Mouse (Mus musculus) cerebellum, adult (tissue): ENCODE measurements at regions not wholly inside any gene's neighbourhood (a gene's known extent, or its start where the extent isn't known, plus 50 kb on each side); places are given as distances from the start of the nearest gene placed in this dataset.

Source experiments
- ATAC-seq: cut with Nextera tagmentation; 2 replicates; pipeline ENCODE4 v1.9.2; 2017; ENCODE audit warnings: mild to moderate bottlenecking, moderate library complexity, mixed read lengths; ENCODE audit not compliant: insufficient number of reproducible peaks, low FRiP score, low TSS enrichment

GRCm38 (mm10) chr2:33989555-33990370 is 102.0 kb upstream of the Mvb12b start:
- ATAC-seq, result no peak; the same call in 1 of the 2 replicates

- 0 out of 2 replicates have a peak, but pooled peaks have one; percentile 58 for ATAC-seq
Observed at GRCm38 (mm10) chr2:33986420-33986819, 98.7 kb upstream of the Mvb12b start.

- no peak for ATAC-seq
Observed at GRCm38 (mm10) chr2:33985316-33985715, 97.6 kb upstream of the Mvb12b start.

- ATAC-seq, result no peak
Observed at GRCm38 (mm10) chr2:33983112-33983748, 95.5 kb upstream of the Mvb12b start.

- no peak for ATAC-seq
Observed at GRCm38 (mm10) chr2:33981936-33982335, 94.2 kb upstream of the Mvb12b start.

GRCm38 (mm10) chr2:33981321-33981720 is 93.6 kb upstream of the Mvb12b start:
- no peak for ATAC-seq

- ATAC-seq, result no peak
Observed at GRCm38 (mm10) chr2:33980884-33981283, 93.1 kb upstream of the Mvb12b start.

GRCm38 (mm10) chr2:33979276-33979675 is 91.5 kb upstream of the Mvb12b start:
- ATAC-seq, result no peak

- ATAC-seq, result no peak
Observed at GRCm38 (mm10) chr2:33978550-33978949, 90.8 kb upstream of the Mvb12b start.

- no peak for ATAC-seq
Observed at GRCm38 (mm10) chr2:33977576-33978352, 90.0 kb upstream of the Mvb12b start.

GRCm38 (mm10) chr2:33977151-33977550 is 89.4 kb upstream of the Mvb12b start:
- ATAC-seq, result no peak

GRCm38 (mm10) chr2:33976183-33976582 is 88.4 kb upstream of the Mvb12b start:
- ATAC-seq, result no peak

- no peak for ATAC-seq
Observed at GRCm38 (mm10) chr2:33975423-33976127, 87.8 kb upstream of the Mvb12b start.

- ATAC-seq, result no peak
Observed at GRCm38 (mm10) chr2:33974737-33975422, 87.1 kb upstream of the Mvb12b start.

- ATAC-seq, result no peak
Observed at GRCm38 (mm10) chr2:33974031-33974430, 86.3 kb upstream of the Mvb12b start.

- peak; percentile 73 for ATAC-seq
Observed at GRCm38 (mm10) chr2:33973213-33973834, 85.6 kb upstream of the Mvb12b start.

GRCm38 (mm10) chr2:33966984-33967421 is 79.3 kb upstream of the Mvb12b start:
- ATAC-seq, result peak; percentile 47

GRCm38 (mm10) chr2:33966389-33966983 is 78.7 kb upstream of the Mvb12b start:
- ATAC-seq, result no peak

GRCm38 (mm10) chr2:33964096-33964495 is 76.3 kb upstream of the Mvb12b start:
- ATAC-seq, result no peak
